Mouse (Mus musculus): Measurements from ENCODE around the gene Cftr.

The Cftr gene

GRCm38 (mm10) chr6:18170311-18170922, at the start of gene Cftr:
TSS of gene Cftr (plus strand) at chr6:18170687.
- in situ Hi-C loops (cut with MboI, MseI) = no loop called here

- in situ Hi-C loops (cut with MboI, MseI) = no loop called here
These were observed 43.1 kb upstream of the Cftr start for GRCm38 (mm10) chr6:18127206-18127983.

GRCm38 (mm10) chr6:18128059-18128458, 42.4 kb upstream of the Cftr start:
- in situ Hi-C loops (cut with MboI, MseI) = no loop called here

- in situ Hi-C loops (cut with MboI, MseI) = no loop called here
These were observed 35.2 kb upstream of the Cftr start for GRCm38 (mm10) chr6:18135246-18135645.

- in situ Hi-C loops (cut with MboI, MseI) = no loop called here
These were observed 17.5 kb upstream of the Cftr start for GRCm38 (mm10) chr6:18153031-18153430.

GRCm38 (mm10) chr6:18169618-18170017, 869 bp upstream of the Cftr start:
- in situ Hi-C loops (cut with MboI, MseI) = no loop called here

GRCm38 (mm10) chr6:18171614-18172013, 1.1 kb downstream of the Cftr start:
- in situ Hi-C loops (cut with MboI, MseI) = no loop called here

- in situ Hi-C loops (cut with MboI, MseI) = no loop called here
These were observed 7.0 kb downstream of the Cftr start for GRCm38 (mm10) chr6:18177509-18177908.

GRCm38 (mm10) chr6:18180665-18181064, 10.2 kb downstream of the Cftr start:
- in situ Hi-C loops (cut with MboI, MseI) = no loop called here

- in situ Hi-C loops (cut with MboI, MseI) = no loop called here
These were observed 12.4 kb downstream of the Cftr start for GRCm38 (mm10) chr6:18182903-18183302.

GRCm38 (mm10) chr6:18220691-18221090, 50.2 kb downstream of the Cftr start:
- in situ Hi-C loops (cut with MboI, MseI) = no loop called here

- in situ Hi-C loops (cut with MboI, MseI) = no loop called here
These were observed 52.7 kb downstream of the Cftr start for GRCm38 (mm10) chr6:18223206-18223605.

- in situ Hi-C loops (cut with MboI, MseI) = no loop called here
These were observed 54.7 kb downstream of the Cftr start for GRCm38 (mm10) chr6:18225157-18225556.

GRCm38 (mm10) chr6:18246495-18246894, 76.0 kb downstream of the Cftr start:
- in situ Hi-C loops (cut with MboI, MseI) = no loop called here

GRCm38 (mm10) chr6:18247891-18248463, 77.5 kb downstream of the Cftr start:
- in situ Hi-C loops (cut with MboI, MseI) = no loop called here

GRCm38 (mm10) chr6:18248464-18248863, 78.0 kb downstream of the Cftr start:
- in situ Hi-C loops (cut with MboI, MseI) = no loop called here

GRCm38 (mm10) chr6:18254586-18254985, 84.1 kb downstream of the Cftr start:
- in situ Hi-C loops (cut with MboI, MseI) = no loop called here

GRCm38 (mm10) chr6:18270983-18271382, 100.5 kb downstream of the Cftr start:
- in situ Hi-C loops (cut with MboI, MseI) = no loop called here

GRCm38 (mm10) chr6:18300781-18301180, 130.3 kb downstream of the Cftr start:
- in situ Hi-C loops (cut with MboI, MseI) = no loop called here

- in situ Hi-C loops (cut with MboI, MseI) = no loop called here
These were observed 131.6 kb downstream of the Cftr start for GRCm38 (mm10) chr6:18302105-18302504.

- in situ Hi-C loops (cut with MboI, MseI) = no loop called here
These were observed 132.7 kb downstream of the Cftr start for GRCm38 (mm10) chr6:18303228-18303627.

- in situ Hi-C loops (cut with MboI, MseI) = no loop called here
These were observed 134.6 kb downstream of the Cftr start for GRCm38 (mm10) chr6:18305130-18305529.

- in situ Hi-C loops (cut with MboI, MseI) = no loop called here
These were observed 140.5 kb downstream of the Cftr start for GRCm38 (mm10) chr6:18310983-18311382.
